Mouse (Mus musculus) heart, postnatal 0 days (tissue): Measurements from ENCODE around the gene Plekho1.

Experiments used
- CTCF ChIP-seq: IDR thresholded peaks from 2 replicates; pipeline ENCODE4 v1.5.1; 2016; ENCODE audit warnings: antibody characterized with exemption, control low read depth, low read depth
- EP300 ChIP-seq: IDR thresholded peaks from 2 replicates; pipeline ENCODE4 v1.6.1; 2016; ENCODE audit warnings: antibody characterized with exemption, low read depth

DNA sequence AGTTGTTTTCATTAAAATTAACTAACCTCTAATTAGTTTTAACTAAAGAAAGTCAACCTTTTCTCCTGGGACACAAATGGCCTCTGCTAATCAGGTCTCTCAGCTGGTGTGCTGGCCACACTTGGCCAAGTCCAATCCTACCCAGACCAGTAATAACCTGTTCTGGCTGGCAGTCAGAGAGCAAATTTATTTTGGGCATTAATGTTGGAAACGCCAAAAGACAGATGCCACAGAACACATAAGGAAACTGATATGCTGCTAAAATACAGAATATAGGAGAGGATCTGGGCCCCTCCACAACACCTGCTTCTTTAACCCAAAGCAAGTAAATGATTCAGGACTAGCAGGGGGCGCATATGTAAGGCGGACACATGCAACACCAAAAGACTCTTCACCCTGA, 33.5 kb upstream of the Plekho1 start:
- TF ChIP-seq CTCF (no peak), EP300 (no peak)
